Mouse (Mus musculus) lung, postnatal 10 days (tissue): ENCODE data around the gene Msh3.

ENCODE experiments used
- DNase-seq: peaks from one replicate; pipeline ENCODE4 v3.0.0; 2021

Gene Msh3

DNA sequence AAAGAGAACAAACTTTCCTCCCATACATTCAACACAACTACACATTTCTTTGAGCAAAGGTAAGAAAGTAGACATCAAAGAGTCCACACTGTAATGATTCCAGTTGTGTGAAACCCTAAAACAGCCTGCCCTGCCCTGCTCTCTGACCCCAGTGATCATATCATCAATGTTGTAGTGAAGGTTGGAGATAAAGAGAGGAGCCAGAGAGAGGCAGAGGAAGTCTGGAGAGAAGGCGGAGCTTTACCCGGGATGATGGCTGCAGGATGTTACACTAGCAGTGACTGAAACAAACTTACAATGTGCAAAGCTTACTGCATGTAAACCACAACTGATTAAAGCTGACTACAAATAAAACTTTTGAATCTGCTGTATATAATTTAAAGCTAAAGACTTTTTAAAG is 26.8 kb downstream of the Msh3 start:
- no peak for DNase-seq

GRCm38 (mm10) chr13:92326030-92326429 is 28.8 kb downstream of the Msh3 start:
- DNase-seq = no peak

GRCm38 (mm10) chr13:92320770-92321169 is 34.0 kb downstream of the Msh3 start:
- DNase-seq = no peak

GRCm38 (mm10) chr13:92314613-92315012 is 40.2 kb downstream of the Msh3 start:
- no peak for DNase-seq

- DNase-seq = no peak
These were observed 49.1 kb downstream of the Msh3 start, which contains the start of gene Gm20379 for GRCm38 (mm10) chr13:92305680-92306079. Gene Gm20379 (plus strand): TSS chr13:92305980.

DNA sequence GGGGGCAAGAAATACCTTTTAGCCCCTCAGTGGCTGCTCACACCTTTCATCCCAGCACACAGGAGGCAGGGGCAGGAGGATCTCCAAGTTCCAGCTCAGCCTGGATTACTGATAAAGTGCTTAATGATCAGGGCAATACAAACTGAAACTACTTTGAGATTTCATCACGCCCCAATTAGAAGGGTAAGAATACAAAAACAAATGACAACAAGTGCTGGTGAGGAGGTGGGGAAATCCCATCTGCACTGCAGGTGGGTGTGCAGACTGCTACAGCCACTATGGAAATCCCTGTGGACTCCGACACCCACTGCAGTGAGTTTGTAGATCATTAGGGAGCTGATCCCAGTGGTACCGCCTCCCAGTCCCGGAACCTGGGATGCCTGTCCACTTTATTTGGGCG is 50.5 kb downstream of the Msh3 start:
- DNase-seq = no peak

DNA sequence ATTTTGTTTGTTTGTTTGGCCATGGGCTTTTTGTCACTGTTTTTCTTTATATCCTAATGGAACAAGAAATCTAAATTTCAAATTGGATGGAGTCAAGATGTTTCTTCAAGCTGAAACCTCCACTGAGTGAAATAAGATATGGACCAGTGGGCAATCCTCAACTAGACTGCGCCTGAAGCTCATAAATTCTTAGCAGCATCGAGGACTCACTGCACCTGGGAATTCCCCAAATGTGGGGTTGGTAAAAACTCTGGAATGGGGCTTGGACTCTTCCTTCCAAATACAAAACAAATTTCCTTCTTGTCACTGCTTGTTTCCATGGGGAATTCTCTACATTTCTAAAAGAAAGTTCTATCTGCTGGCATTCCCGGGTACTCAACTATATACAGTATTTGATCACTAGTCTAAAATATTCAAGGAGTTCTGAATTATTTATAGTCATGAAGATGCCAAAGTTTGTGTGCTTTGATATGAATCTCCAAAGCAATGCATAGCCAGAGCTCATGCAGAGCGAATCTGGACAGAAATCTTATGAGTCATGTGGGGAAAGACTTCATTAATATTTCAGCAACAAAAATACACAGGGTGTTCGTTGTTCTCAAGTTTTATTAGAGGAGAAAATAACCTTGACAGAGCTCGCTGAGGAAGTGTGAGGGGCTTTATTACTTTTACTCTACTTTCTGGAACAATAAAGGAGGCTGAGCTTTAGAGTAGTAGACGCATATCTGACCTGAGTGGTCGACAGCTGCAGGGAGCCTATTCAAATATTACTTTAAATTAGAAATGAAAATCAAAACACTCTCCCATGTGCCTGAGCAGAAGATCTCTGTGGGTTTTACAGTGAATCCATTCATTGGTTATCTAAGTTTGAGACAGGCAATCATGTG is 51.5 kb downstream of the Msh3 start:
- no peak for DNase-seq

GRCm38 (mm10) chr13:92302466-92302865 is 52.3 kb downstream of the Msh3 start:
- no peak for DNase-seq

DNA sequence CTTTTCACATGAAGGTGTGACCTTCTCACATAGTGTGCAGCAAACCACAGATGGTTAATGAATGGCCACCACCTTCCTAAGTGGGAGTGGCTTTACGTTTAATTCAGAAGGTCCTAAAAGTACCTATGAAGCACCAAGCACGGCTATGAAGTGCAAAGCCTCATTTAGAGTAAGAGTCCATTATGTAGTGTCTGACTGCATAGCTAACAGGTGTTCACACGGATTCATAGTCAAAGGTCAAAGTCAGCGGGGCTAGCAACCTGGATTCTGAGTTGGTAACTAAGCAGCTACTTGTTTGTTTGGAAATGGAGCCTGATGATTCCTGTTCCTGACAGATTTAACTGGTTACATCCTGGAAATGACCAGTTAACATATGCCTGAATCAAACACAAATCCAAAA is 53.0 kb downstream of the Msh3 start:
- no peak for DNase-seq

DNA sequence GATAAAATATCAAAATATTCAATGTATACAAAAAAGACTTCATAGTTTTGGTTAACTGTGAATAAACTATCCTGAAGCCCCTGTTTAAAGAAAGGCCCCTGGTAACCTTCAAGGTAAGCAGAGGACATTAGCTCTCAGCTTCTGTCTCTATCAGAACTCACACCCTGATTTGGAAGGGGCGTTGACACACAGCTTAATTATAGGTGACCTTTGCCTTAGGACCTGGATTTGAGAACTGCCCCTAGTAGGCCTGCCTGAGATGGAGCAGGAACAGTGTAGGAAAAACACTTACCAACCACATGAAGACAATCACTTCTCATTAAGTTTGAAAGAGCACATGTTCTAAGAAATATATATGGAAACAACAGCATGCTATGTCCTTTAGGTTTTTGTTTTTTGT is 55.3 kb downstream of the Msh3 start:
- DNase-seq = no peak

DNA sequence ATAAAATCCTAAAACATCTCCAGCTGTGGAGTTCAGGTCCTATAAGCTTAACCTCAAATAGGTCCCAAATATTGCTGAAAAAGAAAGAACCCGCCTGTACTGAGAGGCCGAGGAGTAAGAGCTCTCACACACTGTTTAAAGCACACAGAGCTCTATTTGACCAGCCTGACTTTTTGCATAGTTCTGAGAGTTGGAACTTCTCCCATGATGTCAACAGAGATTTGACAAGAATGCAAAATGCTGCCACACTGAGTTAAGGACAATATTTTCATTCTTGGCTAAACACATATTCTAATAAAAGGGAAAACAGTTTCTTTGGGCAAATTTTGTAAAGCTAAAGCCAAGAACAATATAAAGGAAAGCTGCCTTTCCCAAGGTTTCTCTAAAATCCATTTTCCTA is 57.8 kb downstream of the Msh3 start:
- no peak for DNase-seq

DNA sequence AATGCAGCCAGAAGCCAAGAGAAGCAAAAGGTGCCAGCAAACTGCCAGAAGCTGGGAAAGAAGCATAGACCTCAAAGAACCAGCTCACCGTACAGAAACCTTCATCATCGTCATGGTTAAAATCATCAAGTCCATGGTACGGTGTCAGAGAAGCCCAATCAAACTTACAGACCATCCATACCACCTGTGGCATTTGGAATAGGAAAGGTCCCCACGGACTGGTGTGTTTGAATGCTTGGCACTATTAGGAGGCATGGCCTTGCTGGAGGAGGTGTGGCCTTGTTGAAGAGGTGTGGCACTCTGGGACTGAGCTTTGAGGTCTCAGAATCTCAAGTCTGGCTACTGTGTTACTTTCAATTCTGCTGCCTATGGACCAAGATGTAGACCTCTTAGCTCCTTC is 58.3 kb downstream of the Msh3 start:
- DNase-seq = no peak

DNA sequence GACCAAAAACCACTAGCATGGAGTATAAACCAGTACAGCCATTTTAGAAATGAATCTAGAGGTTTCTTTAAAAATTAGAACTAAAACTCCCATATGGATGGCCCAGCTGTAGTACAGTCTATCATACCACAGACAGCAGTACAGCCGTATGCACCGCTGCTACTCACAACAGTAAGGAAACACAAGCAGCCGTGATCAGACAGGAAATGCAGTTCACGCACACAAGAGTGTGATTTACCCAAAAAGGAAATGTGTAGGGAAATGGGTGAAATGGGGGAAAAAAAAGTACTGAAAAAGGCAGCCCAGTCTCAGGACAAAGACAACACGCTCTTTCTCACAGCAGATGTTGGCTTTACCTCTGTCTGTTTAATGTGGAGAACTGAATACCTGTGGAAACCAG is 60.9 kb downstream of the Msh3 start:
- no peak for DNase-seq

DNA sequence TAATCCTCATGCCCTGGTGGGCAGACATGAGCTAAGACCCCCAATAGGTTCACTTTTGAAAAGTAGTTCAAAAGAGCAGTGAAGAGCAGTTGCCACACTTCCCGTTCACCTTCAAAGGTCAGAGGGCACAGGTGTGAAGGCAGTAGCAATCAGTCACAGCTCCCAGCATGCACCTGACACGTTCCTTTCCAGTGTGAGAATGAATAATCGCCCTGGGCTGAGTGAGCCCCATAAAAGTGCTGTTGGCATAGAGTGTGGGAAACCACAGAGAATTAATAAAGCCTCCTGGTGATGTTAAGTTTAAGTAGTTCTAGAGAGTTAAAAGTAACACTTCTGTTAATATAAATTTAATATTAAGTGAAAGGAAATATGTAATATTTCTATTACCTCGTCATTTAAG is 63.2 kb downstream of the Msh3 start:
- no peak for DNase-seq

- no peak for DNase-seq
These were observed 77.8 kb downstream of the Msh3 start for GRCm38 (mm10) chr13:92277027-92277426.

- no peak for DNase-seq
These were observed 79.5 kb downstream of the Msh3 start for GRCm38 (mm10) chr13:92275292-92275691.

- DNase-seq = peak; percentile 85
These were observed 80.3 kb downstream of the Msh3 start for GRCm38 (mm10) chr13:92274274-92275198.

DNA sequence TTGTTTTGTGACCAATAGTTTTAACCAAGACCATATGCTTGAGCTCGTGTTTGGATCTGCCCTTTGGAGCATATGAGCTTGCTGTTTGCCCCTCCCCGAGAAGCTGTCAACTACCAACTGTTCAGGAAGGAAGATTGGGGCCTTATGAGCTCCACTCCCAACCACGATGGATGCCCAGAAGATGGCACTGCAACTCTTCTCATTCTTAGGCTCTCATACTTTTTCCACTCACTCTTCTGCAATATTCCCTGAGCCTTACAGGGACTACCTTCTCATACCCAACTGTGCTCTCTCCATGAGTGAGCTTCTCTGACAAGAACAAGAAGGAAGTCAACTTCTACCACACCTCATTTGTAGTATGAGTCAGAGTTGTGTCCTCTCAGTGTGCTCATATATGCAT is 87.7 kb downstream of the Msh3 start:
- peak; percentile 7 for DNase-seq

GRCm38 (mm10) chr13:92263566-92263965 is 91.2 kb downstream of the Msh3 start:
- DNase-seq = no peak

- no peak for DNase-seq
These were observed 93.5 kb downstream of the Msh3 start for GRCm38 (mm10) chr13:92261329-92261728.

- no peak for DNase-seq
These were observed 99.3 kb downstream of the Msh3 start for GRCm38 (mm10) chr13:92255480-92255879.

- DNase-seq = no peak
These were observed 101.0 kb downstream of the Msh3 start for GRCm38 (mm10) chr13:92253850-92254249.

GRCm38 (mm10) chr13:92252331-92252730 is 102.5 kb downstream of the Msh3 start:
- no peak for DNase-seq

DNA sequence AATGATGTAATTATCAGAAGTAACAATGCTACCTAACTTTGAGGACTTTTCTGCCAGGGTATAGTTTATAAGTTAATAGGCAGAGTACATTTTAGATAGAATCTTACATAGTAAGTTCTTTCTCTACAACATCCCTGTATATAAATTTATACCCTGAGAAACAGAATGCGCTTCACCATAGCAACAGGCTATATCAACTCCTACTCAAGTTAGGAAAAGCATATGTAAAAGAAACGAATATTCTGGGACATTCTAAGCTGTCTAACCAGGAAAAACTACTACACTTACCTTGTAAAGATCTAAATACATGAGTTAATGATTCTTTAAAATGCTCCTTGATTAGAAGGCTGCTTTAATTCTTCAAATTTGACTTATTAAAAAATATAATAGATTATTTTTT is 107.2 kb downstream of the Msh3 start:
- no peak for DNase-seq
